Mouse (Mus musculus) lung, postnatal 0 days (tissue): ENCODE data around the gene Meox1. TPM values are rescaled to one million over a fixed set of nuclear protein-coding genes. Genes with fewer than 3 reads are reported as not detected.

ENCODE experiments used
- ATAC-seq: fragments of 200-750 bp; cut with Nextera tagmentation; 2 replicates; pipeline ENCODE4 v1.8.0; 2017; ENCODE audit warnings: moderate library complexity
- DNase-seq: peaks from one replicate; pipeline ENCODE4 v3.0.0-alpha.2; 2016; ENCODE audit warnings: low spot score
- H3K27ac ChIP-seq: fragments of 300-500 bp; sonication (generic); 2 replicates; pipeline ENCODE4 v1.5.1; 2014; ENCODE audit warnings: antibody characterized with exemption, mild to moderate bottlenecking, low read length, mixed read lengths
- H3K27me3 ChIP-seq: fragments of 300-500 bp; sonication (generic); replicated peaks from 2 replicates; pipeline ENCODE4 v1.6.1; 2014; ENCODE audit warnings: low read length, mixed read lengths; ENCODE audit not compliant: insufficient read depth
- H3K36me3 ChIP-seq: fragments of 300-500 bp; sonication (generic); 2 replicates; pipeline ENCODE4 v1.6.1; 2014; ENCODE audit warnings: low read length, mixed read lengths; ENCODE audit not compliant: insufficient read depth
- H3K4me1 ChIP-seq: fragments of 300-500 bp; sonication (generic); 2 replicates; pipeline ENCODE4 v1.6.1; 2014; ENCODE audit warnings: antibody characterized with exemption, low read depth, low read length, mixed read lengths; ENCODE audit not compliant: insufficient read depth
- H3K4me2 ChIP-seq: fragments of 300-500 bp; sonication (generic); replicated peaks from 2 replicates; pipeline ENCODE4 v1.6.1; 2014; ENCODE audit warnings: low read depth, mild to moderate bottlenecking, low read length, moderate library complexity, mixed read lengths
- H3K4me3 ChIP-seq: fragments of 300-500 bp; sonication (generic); 2 replicates; pipeline ENCODE4 v1.5.1; 2014; ENCODE audit warnings: low read depth, low read length
- H3K9ac ChIP-seq: fragments of 300-500 bp; sonication (generic); replicated peaks from 2 replicates; pipeline ENCODE4 v1.6.1; 2014; ENCODE audit warnings: low read depth, mild to moderate bottlenecking
- H3K9me3 ChIP-seq: fragments of 300-500 bp; sonication (generic); 2 replicates; pipeline ENCODE4 v1.6.1; 2016; ENCODE audit warnings: low read length, mixed read lengths
- CTCF ChIP-seq: IDR thresholded peaks from 2 replicates; pipeline ENCODE4 v1.5.1; 2016; ENCODE audit warnings: antibody characterized with exemption, mild to moderate bottlenecking
- EP300 ChIP-seq: IDR thresholded peaks from 2 replicates; pipeline ENCODE4 v1.6.1; 2016; ENCODE audit warnings: antibody characterized with exemption, mild to moderate bottlenecking, control low read depth
- WGBS: fragments of 180-500 bp; shearing (Covaris S2); extraction: QIAGEN DNeasy Blood & Tissue Kit; methylation state at CpG from one replicate; pipeline ENCODE4 v1.1.7; 2014; 5-methylcytosine and 5-hydroxymethylcytosine counted together
- polyA plus RNA-seq: library from polyadenylated mRNA; unstranded; fragments of >200 nt; fragmentation: Nextera tagmentation; extraction: Ambion mirVana; gene quantifications from 2 replicates; pipeline ENCODE4 v1.2.1, GENCODE M21; 2015

Gene Meox1
- polyA plus RNA-seq, 1 experiment from 2014 or later = 8.1 TPM

- DNase-seq = no peak
- 46% methylated on average over 8 of the region's 8 CpGs for WGBS
- Histone ChIP-seq H3K36me3 (no peaks in the 10 kb centered on the region), H3K27ac (no peak overlapping the region), H3K4me3 (no peak overlapping the region), H3K27me3 (no peaks in the 10 kb centered on the region), H3K4me2 (no peak overlapping the region), H3K9me3 (no peaks in the 10 kb centered on the region), H3K4me1 (peaks cover 7% of the 10 kb centered on the region; the same call in 1 of the 2 replicates), H3K9ac (no peak overlapping the region)
- TF ChIP-seq CTCF (no peak), EP300 (no peak)
- ATAC-seq = peak; percentile 18; the same call in 1 of the 2 replicates
Observed at GRCm38 (mm10) chr11:101873909-101874308, 20.3 kb downstream of the Meox1 start.

GRCm38 (mm10) chr11:101871435-101871834 is 22.7 kb downstream of the Meox1 start:
- H3K9ac ChIP-seq = no peak overlapping the region
- ATAC-seq (no peak), DNase-seq (no peak)
- peaks cover 3% of the 10 kb centered on the region; the same call in 1 of the 2 replicates for H3K4me1 ChIP-seq
- no peaks in the 10 kb centered on the region for H3K36me3 ChIP-seq
- H3K27me3 ChIP-seq = no peaks in the 10 kb centered on the region
- TF ChIP-seq EP300 (no peak), CTCF (no peak)
- no peak overlapping the region for H3K4me2 ChIP-seq
- 67% methylated on average over 6 of the region's 6 CpGs for WGBS
- H3K27ac ChIP-seq = no peak overlapping the region
- no peak overlapping the region for H3K4me3 ChIP-seq
- H3K9me3 ChIP-seq = no peaks in the 10 kb centered on the region

GRCm38 (mm10) chr11:101870067-101870765 is 24.0 kb downstream of the Meox1 start:
- 30% methylated on average over 18 of the region's 18 CpGs for WGBS
- Histone ChIP-seq H3K4me1 (peaks cover 3% of the 10 kb centered on the region; the same call in 1 of the 2 replicates), H3K9ac (no peak overlapping the region), H3K27me3 (no peaks in the 10 kb centered on the region), H3K27ac (no peak overlapping the region), H3K4me3 (no peak overlapping the region), H3K36me3 (no peaks in the 10 kb centered on the region), H3K9me3 (no peaks in the 10 kb centered on the region), H3K4me2 (no peak overlapping the region)
- DNase-seq (peak; percentile 73), ATAC-seq (peak; percentile 78)
- no peak for TF ChIP-seq EP300
- no peak for TF ChIP-seq CTCF

- Histone ChIP-seq H3K9me3 (no peaks in the 10 kb centered on the region), H3K36me3 (no peaks in the 10 kb centered on the region), H3K4me3 (no peak overlapping the region), H3K4me2 (no peak overlapping the region), H3K27ac (no peak overlapping the region), H3K4me1 (no peaks in the 10 kb centered on the region; the same call in 1 of the 2 replicates), H3K27me3 (no peaks in the 10 kb centered on the region), H3K9ac (no peak overlapping the region)
- 47% methylated on average over 12 of the region's 12 CpGs for WGBS
- no peak for TF ChIP-seq CTCF
- TF ChIP-seq EP300 = no peak
- peak; percentile 38 for DNase-seq
- ATAC-seq = peak; percentile 52
Observed at GRCm38 (mm10) chr11:101867513-101868052, 26.6 kb downstream of the Meox1 start.

- no peaks in the 10 kb centered on the region for H3K4me1 ChIP-seq
- 29% methylated on average over 2 of the region's 5 CpGs for WGBS
- no peak for ATAC-seq
- no peak overlapping the region for H3K9ac ChIP-seq
- no peaks in the 10 kb centered on the region for H3K9me3 ChIP-seq
- H3K4me3 ChIP-seq = no peak overlapping the region
- TF ChIP-seq EP300 = no peak
- TF ChIP-seq CTCF = no peak
- H3K27me3 ChIP-seq = no peaks in the 10 kb centered on the region
- H3K4me2 ChIP-seq = no peak overlapping the region
- no peak overlapping the region for H3K27ac ChIP-seq
- DNase-seq = no peak
- no peaks in the 10 kb centered on the region for H3K36me3 ChIP-seq
Observed at GRCm38 (mm10) chr11:101858742-101859141, 35.4 kb downstream of the Meox1 start.

- peak; percentile 33; the same call in 1 of the 2 replicates for ATAC-seq
- TF ChIP-seq EP300 = no peak
- TF ChIP-seq CTCF = no peak
Observed at GRCm38 (mm10) chr11:101855950-101856712, 38.0 kb downstream of the Meox1 start.

More at GRCm38 (mm10) chr11:101855950-101856712, 38.0 kb downstream of the Meox1 start:
- no peak overlapping the region for H3K4me3 ChIP-seq
- no peak overlapping the region for H3K4me2 ChIP-seq
- H3K9me3 ChIP-seq = no peaks in the 10 kb centered on the region
- H3K36me3 ChIP-seq = no peaks in the 10 kb centered on the region
- H3K27me3 ChIP-seq = no peaks in the 10 kb centered on the region
- DNase-seq = peak; percentile 50
- WGBS = 52% methylated on average over 9 of the region's 9 CpGs
- no peak overlapping the region for H3K9ac ChIP-seq
- no peak overlapping the region for H3K27ac ChIP-seq
- no peaks in the 10 kb centered on the region for H3K4me1 ChIP-seq
